Comparison of ENCODE assay signal across 11 mouse cellular contexts in the genomic region with DNA sequence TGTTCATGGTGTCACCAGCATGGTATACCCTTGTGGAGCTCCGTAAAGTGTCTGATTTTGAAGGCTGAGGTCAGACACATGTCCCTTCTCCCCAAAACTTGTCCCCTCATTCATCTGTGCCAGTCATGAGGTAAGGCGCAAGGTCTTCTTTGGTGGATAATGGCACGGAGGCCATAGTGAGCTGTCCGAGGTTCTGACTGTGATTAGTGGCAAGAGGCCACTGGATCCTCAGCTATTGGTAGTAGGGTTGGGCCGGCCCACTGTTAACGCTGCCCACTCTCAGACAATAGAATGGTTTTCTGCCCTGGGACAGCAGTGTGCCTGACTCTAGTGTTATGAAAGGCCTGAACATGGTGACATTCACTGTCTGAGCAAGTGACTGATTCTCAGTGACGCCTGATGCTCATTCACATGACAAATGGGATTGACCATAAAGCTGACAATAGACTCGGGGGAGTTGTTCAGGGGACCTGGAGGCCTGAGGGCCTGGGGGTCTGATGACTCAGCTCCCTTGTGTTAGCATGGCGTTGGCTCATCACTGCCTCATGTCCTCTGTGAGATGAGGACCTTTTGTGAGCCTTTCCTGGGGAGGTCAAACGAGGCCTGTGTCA.
DNase-seq lines count a peak whose midpoint lies in the region; ATAC-seq and TF ChIP-seq lines count a peak whose summit lies in the region.
"Had no signal": no experiment of that assay in that cellular context is flagged by ENCODE, and none has a peak within 500 bp of the region (broad histone marks: within the 10 kb centered on the region; RNA-seq: fewer than 3 reads in every experiment).

No protein-coding gene starts in this region.

- TF ChIP-seq CTCF in midbrain, postnatal 0 days (IDR thresholded peaks at IDR 0.05) = no peak

- H3K9me3 ChIP-seq in midbrain, embryonic 11.5 days (ENCODE audit: control insufficient read depth, low read length) = no peaks in the 10 kb centered on the region
- no peaks in the 10 kb centered on the region for H3K9me3 ChIP-seq in midbrain, postnatal 0 days (ENCODE audit: low read length)
- H3K9me3 ChIP-seq: midbrain, embryonic 12.5 days had no signal

- peak; percentile 2 to 11 for DNase-seq in heart, postnatal 14 days
- no peak for DNase-seq in heart, adult 9 months (ENCODE audit: low spot score in 2 of 2)
- peak; percentile 87 for DNase-seq in midbrain, embryonic 11.5 days (ENCODE audit: low spot score, missing footprints)
- DNase-seq in midbrain, postnatal 0 days (ENCODE audit: low spot score) = no peak
- peak; percentile 61 for DNase-seq in embryo, embryonic 9.5 days (ENCODE audit: extremely low spot score)
- peak; percentile 32 for DNase-seq in retina, postnatal 1 day
- DNase-seq in B cell, adult 2 months = no peak
- DNase-seq in spleen, postnatal 36 days (ENCODE audit: low spot score in 2 of 2) = no peak
- DNase-seq: cerebellum, adult 11-12 months had no signal

- 39% methylated on average over 10 of the region's 10 CpGs for WGBS in midbrain, embryonic 11.5 days
- WGBS in midbrain, postnatal 0 days = 48% methylated on average over 10 of the region's 10 CpGs

- ATAC-seq in midbrain, embryonic 11.5 days (ENCODE audit: low FRiP score) = no peak; the same call in 1 of the 2 replicates
- ATAC-seq in midbrain, postnatal 0 days (ENCODE audit: low FRiP score) = no peak

- intact Hi-C loops in heart, postnatal 14 days (cut with DNase I) = no loop called here

- H3K4me2 ChIP-seq in midbrain, embryonic 11.5 days = no peak overlapping the region
- H3K4me2 ChIP-seq in midbrain, postnatal 0 days (ENCODE audit: low read depth, low read length, poor library complexity, severe bottlenecking) = no peak overlapping the region
- H3K4me2 ChIP-seq: midbrain, embryonic 12.5 days had no signal

- no peak overlapping the region for H3K4me3 ChIP-seq in midbrain, embryonic 11.5 days (ENCODE audit: low read depth, low read length)
- H3K4me3 ChIP-seq in midbrain, postnatal 0 days (ENCODE audit: low read depth, low read length) = no peak overlapping the region
- H3K4me3 ChIP-seq: erythroblast, embryonic 14.5 days; midbrain, embryonic 12.5 days had no signal

- H3K27ac ChIP-seq in midbrain, embryonic 11.5 days (ENCODE audit: low read depth, low read length) = no peak overlapping the region
- no peak overlapping the region for H3K27ac ChIP-seq in midbrain, postnatal 0 days (ENCODE audit: low read depth, low read length)
- H3K27ac ChIP-seq: midbrain, embryonic 12.5 days had no signal

- no peaks in the 10 kb centered on the region for H3K27me3 ChIP-seq in midbrain, embryonic 11.5 days (ENCODE audit: control insufficient read depth, insufficient read depth, low read length)
- H3K27me3 ChIP-seq in midbrain, postnatal 0 days (ENCODE audit: insufficient read depth, low read length) = no peaks in the 10 kb centered on the region
- H3K27me3 ChIP-seq: midbrain, embryonic 12.5 days had no signal

- H3K4me1 ChIP-seq in midbrain, embryonic 11.5 days (ENCODE audit: control insufficient read depth, insufficient read depth, low read length) = no peaks in the 10 kb centered on the region
- H3K4me1 ChIP-seq in midbrain, postnatal 0 days (ENCODE audit: insufficient read depth, low read length) = no peaks in the 10 kb centered on the region

- H3K9ac ChIP-seq in midbrain, embryonic 11.5 days (ENCODE audit: low read length) = no peak overlapping the region
- H3K9ac ChIP-seq in midbrain, postnatal 0 days (replicated peaks; ENCODE audit: low read length, poor library complexity, severe bottlenecking) = no peak overlapping the region
- H3K9ac ChIP-seq: midbrain, embryonic 12.5 days had no signal

- no peaks in the 10 kb centered on the region for H3K36me3 ChIP-seq in midbrain, embryonic 11.5 days (ENCODE audit: control insufficient read depth, insufficient read depth, low read length)
- H3K36me3 ChIP-seq in midbrain, postnatal 0 days (ENCODE audit: insufficient read depth, low read length) = no peaks in the 10 kb centered on the region
- H3K36me3 ChIP-seq: midbrain, embryonic 12.5 days had no signal

Comparison
In these comparisons a context has a peak if more than half of its experiments do, and no peak if none do; other contexts are left out.
1. DNase-seq: peak in heart, postnatal 14 days (2 of 2), midbrain, embryonic 11.5 days (single experiment), embryo, embryonic 9.5 days (single experiment) and retina, postnatal 1 day (single experiment); none in heart, adult 9 months (0 of 2), midbrain, postnatal 0 days (single experiment), B cell, adult 2 months (0 of 2) and spleen, postnatal 36 days (0 of 2).